Mouse (Mus musculus) spleen, postnatal 4 days (tissue): ENCODE data around the gene Enpp3.

ENCODE experiments used
- DNase-seq, 2 experiments: peaks; one replicate each; pipeline ENCODE4 v3.0.0; 2022; ENCODE audit warnings: low spot score in 2 of 2

The Enpp3 gene

GRCm38 (mm10) chr10:24764640-24765039 lies 78.0 kb downstream of the Enpp3 start:
- no peak for DNase-seq

GRCm38 (mm10) chr10:24763257-24763656 lies 79.4 kb downstream of the Enpp3 start:
- DNase-seq: no peak

- no peak for DNase-seq
Observed at GRCm38 (mm10) chr10:24758326-24758915, 84.2 kb downstream of the Enpp3 start.

- DNase-seq: no peak
Observed at GRCm38 (mm10) chr10:24754874-24755540, 87.6 kb downstream of the Enpp3 start.

GRCm38 (mm10) chr10:24754251-24754835 lies 88.3 kb downstream of the Enpp3 start:
- DNase-seq: no peak

- DNase-seq: no peak
Observed at GRCm38 (mm10) chr10:24753536-24754250, 88.9 kb downstream of the Enpp3 start.

- no peak for DNase-seq
Observed at GRCm38 (mm10) chr10:24742950-24743487, 99.6 kb downstream of the Enpp3 start.

- no peak for DNase-seq
Observed at GRCm38 (mm10) chr10:24741229-24742198, 101.1 kb downstream of the Enpp3 start.

GRCm38 (mm10) chr10:24739171-24739570 lies 103.5 kb downstream of the Enpp3 start:
- DNase-seq: no peak

- no peak for DNase-seq
Observed at GRCm38 (mm10) chr10:24738456-24738855, 104.2 kb downstream of the Enpp3 start.

- no peak for DNase-seq
Observed at GRCm38 (mm10) chr10:24735027-24735777, 107.4 kb downstream of the Enpp3 start.

- DNase-seq: no peak
Observed at GRCm38 (mm10) chr10:24727478-24727877, 115.1 kb downstream of the Enpp3 start.

- no peak for DNase-seq
Observed at GRCm38 (mm10) chr10:24725197-24725596, 117.4 kb downstream of the Enpp3 start.
